Mouse (Mus musculus): ENCODE results near the gene Gan. TPM values are rescaled to one million over a fixed set of nuclear protein-coding genes. Genes with fewer than 3 reads are reported as not detected.

The Gan gene
- polyA plus RNA-seq, 1 experiment from 2014 or later = 3.7 TPM

DNA sequence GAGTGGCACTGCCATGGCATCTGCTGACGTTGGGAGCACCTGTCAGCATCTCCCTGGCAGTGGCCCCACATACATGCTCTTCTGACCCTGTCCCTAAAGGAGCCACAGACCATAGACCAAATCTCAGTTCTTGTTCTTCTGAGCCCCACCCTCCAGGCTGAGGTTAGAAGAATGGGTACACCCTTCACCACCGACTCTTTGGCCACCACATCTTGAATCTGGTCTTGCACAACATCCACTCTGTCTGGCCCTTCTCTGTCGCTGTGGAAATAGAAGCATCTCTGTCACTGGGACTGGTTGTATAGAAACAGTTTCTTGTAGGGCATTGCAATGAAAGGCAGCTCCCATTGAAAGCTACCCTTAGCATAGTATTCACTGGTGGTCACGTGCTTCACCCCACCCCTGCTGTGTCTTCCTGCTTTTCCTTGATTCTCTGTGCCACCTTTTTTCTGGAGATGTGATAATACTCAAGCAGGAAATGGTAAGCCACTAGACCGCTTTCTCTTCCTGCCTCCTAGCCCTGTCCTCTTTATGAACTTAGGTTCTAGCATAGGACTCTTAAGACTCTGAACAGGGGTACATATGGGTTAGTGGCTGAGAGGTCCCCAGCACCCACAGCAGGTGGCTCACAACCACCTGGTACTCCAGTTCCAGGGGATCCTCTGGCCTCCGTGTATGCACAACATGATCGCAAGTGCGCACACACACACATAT lies 25.9 kb downstream of the Gan start:
- Histone ChIP-seq H3K4me1 (replicated peaks; ENCODE audit: control insufficient read depth, insufficient read depth, low read length) (no peaks in the 10 kb centered on the region), H3K27me3 (replicated peaks; ENCODE audit: control insufficient read depth, insufficient read depth, low read length) (no peaks in the 10 kb centered on the region), H3K9ac (replicated peaks; ENCODE audit: low read depth, low read length) (no peak overlapping the region), H3K4me3 (replicated peaks; ENCODE audit: low read length) (no peak overlapping the region), H3K36me3 (ENCODE audit: control insufficient read depth, insufficient read depth) (peaks cover 2% of the 10 kb centered on the region), H3K27ac (ENCODE audit: low read length) (no peak overlapping the region), H3K9me3 (ENCODE audit: control insufficient read depth, low read length) (no peaks in the 10 kb centered on the region), H3K4me2 (ENCODE audit: low read length) (no peak overlapping the region)
- no peak for ATAC-seq
- 92% methylated on average over 8 of the region's 8 CpGs for WGBS

DNA sequence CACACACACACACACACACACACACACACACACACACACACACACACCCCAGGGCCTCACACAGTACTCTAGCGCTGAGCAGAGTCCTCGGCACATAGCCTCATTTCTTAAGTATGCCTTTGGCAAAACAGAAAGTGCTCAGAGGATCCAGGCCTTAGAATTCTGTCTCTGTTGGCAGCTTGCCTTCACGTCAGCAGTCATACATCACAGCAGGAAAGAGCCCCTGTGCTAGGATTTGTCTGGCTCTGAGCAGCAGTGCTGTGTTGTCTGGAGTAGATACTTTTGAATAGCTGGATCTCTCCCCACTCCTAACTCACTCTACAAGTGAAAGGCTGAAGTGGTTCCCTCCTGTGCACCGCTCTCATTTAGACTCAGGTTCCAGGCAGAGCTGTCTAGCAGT lies 36.4 kb downstream of the Gan start:
- 41% methylated on average over 4 of the region's 4 CpGs for WGBS
- H3K27me3 ChIP-seq (replicated peaks; ENCODE audit: control insufficient read depth, insufficient read depth, low read length) = no peaks in the 10 kb centered on the region
- peaks cover 8% of the 10 kb centered on the region for H3K4me1 ChIP-seq (replicated peaks; ENCODE audit: control insufficient read depth, insufficient read depth, low read length)
- H3K27ac ChIP-seq (ENCODE audit: low read length) = peak overlapping the region; percentile 32
- no peak overlapping the region for H3K9ac ChIP-seq (replicated peaks; ENCODE audit: low read depth, low read length)
- H3K4me2 ChIP-seq (ENCODE audit: low read length) = no peak overlapping the region
- H3K9me3 ChIP-seq (ENCODE audit: control insufficient read depth, low read length) = no peaks in the 10 kb centered on the region
- H3K36me3 ChIP-seq (ENCODE audit: control insufficient read depth, insufficient read depth) = peaks cover 17% of the 10 kb centered on the region
- peak; percentile 24 for ATAC-seq
- H3K4me3 ChIP-seq (replicated peaks; ENCODE audit: low read length) = no peak overlapping the region

DNA sequence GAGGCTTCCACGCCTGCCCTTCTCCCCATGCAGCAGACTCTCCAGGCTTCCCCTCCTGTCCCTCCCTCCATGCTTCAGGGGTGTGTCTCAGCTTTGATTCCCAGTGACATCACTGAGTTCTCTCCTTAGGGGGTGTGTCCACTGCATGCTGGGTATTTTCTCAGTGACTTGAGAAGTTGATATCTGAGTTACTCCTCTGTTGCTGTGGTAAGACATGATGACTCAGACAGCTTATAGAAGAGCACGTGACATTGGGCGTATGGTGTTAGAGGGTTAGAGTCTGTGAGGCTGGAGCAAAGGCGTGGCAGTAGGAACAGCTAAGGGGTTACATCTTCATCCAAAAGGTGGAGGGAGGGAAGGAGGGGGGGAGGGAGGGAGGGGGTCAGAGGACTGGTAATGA lies 38.7 kb downstream of the Gan start:
- Histone ChIP-seq H3K9ac (replicated peaks; ENCODE audit: low read depth, low read length) (no peak overlapping the region), H3K4me1 (replicated peaks; ENCODE audit: control insufficient read depth, insufficient read depth, low read length) (peaks cover 8% of the 10 kb centered on the region), H3K4me2 (ENCODE audit: low read length) (no peak overlapping the region), H3K27ac (ENCODE audit: low read length) (no peak overlapping the region), H3K4me3 (replicated peaks; ENCODE audit: low read length) (no peak overlapping the region), H3K36me3 (ENCODE audit: control insufficient read depth, insufficient read depth) (peaks cover 9% of the 10 kb centered on the region), H3K27me3 (replicated peaks; ENCODE audit: control insufficient read depth, insufficient read depth, low read length) (no peaks in the 10 kb centered on the region), H3K9me3 (ENCODE audit: control insufficient read depth, low read length) (no peaks in the 10 kb centered on the region)
- ATAC-seq = no peak
- 87% methylated on average over 4 of the region's 4 CpGs for WGBS

GRCm38 (mm10) chr8:117197551-117197950 lies 39.6 kb downstream of the Gan start:
- peak; percentile 29 for ATAC-seq
- Histone ChIP-seq H3K4me1 (replicated peaks; ENCODE audit: control insufficient read depth, insufficient read depth, low read length) (peaks cover 8% of the 10 kb centered on the region), H3K27me3 (replicated peaks; ENCODE audit: control insufficient read depth, insufficient read depth, low read length) (no peaks in the 10 kb centered on the region), H3K9ac (replicated peaks; ENCODE audit: low read depth, low read length) (no peak overlapping the region), H3K4me2 (ENCODE audit: low read length) (no peak overlapping the region), H3K4me3 (replicated peaks; ENCODE audit: low read length) (no peak overlapping the region), H3K9me3 (ENCODE audit: control insufficient read depth, low read length) (no peaks in the 10 kb centered on the region), H3K36me3 (ENCODE audit: control insufficient read depth, insufficient read depth) (peaks cover 7% of the 10 kb centered on the region), H3K27ac (ENCODE audit: low read length) (peak overlapping the region; percentile 48; the same call in 1 of the 2 replicates)
- WGBS = 91% methylated on average over 6 of the region's 6 CpGs

DNA sequence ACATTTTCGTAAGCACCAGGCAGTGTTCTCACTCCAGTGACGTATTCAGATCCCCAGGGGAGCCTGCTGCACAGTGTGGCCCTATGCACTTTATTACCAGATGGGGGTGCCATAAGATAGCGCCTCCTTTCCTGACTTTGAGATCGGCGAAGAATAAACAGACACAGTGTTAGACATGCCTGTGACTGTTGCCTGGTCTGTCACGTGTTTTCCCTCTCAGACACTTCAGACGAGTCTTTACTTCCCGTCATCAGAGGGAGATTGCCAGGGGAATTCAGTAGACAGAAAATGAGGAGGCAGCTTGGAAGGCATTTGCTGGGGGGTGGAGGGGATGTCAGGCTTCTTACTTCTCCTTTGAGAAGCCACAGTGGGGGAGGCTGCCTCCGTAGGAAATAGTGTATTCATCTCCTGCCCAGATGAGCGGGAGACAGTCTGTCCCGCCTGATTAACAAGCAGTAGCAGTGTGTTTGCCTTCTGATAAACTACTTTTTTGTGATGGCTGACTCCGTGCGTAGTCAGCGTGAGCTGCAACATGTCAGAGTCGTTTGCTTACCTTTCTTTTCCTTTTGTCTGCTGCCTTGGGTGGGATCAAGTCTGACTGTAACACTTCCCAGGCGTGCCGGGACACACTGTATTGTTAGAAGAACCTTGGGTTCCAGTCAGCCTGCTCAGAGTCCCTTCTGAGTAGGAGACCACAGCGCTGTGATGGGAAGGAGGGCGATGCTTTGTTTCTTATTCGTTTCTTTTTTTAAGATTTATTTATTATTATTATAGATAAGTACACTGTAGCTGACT lies 40.4 kb downstream of the Gan start:
- Histone ChIP-seq H3K27me3 (replicated peaks; ENCODE audit: control insufficient read depth, insufficient read depth, low read length) (no peaks in the 10 kb centered on the region), H3K4me3 (replicated peaks; ENCODE audit: low read length) (no peak overlapping the region), H3K4me2 (ENCODE audit: low read length) (no peak overlapping the region), H3K27ac (ENCODE audit: low read length) (peak overlapping the region; percentile 70), H3K9ac (replicated peaks; ENCODE audit: low read depth, low read length) (no peak overlapping the region), H3K9me3 (ENCODE audit: control insufficient read depth, low read length) (no peaks in the 10 kb centered on the region), H3K4me1 (replicated peaks; ENCODE audit: control insufficient read depth, insufficient read depth, low read length) (peaks cover 8% of the 10 kb centered on the region), H3K36me3 (ENCODE audit: control insufficient read depth, insufficient read depth) (peaks cover 6% of the 10 kb centered on the region)
- ATAC-seq = peak; percentile 94
- 51% methylated on average over 20 of the region's 20 CpGs for WGBS

- H3K4me3 ChIP-seq (replicated peaks; ENCODE audit: low read length) = no peak overlapping the region
- peaks cover 5% of the 10 kb centered on the region for H3K4me1 ChIP-seq (replicated peaks; ENCODE audit: control insufficient read depth, insufficient read depth, low read length)
- no peak overlapping the region for H3K4me2 ChIP-seq (ENCODE audit: low read length)
- H3K36me3 ChIP-seq (ENCODE audit: control insufficient read depth, insufficient read depth) = peaks cover 2% of the 10 kb centered on the region
- ATAC-seq = no peak
- WGBS = 86% methylated on average over 6 of the region's 6 CpGs
- H3K27ac ChIP-seq (ENCODE audit: low read length) = no peak overlapping the region
- H3K27me3 ChIP-seq (replicated peaks; ENCODE audit: control insufficient read depth, insufficient read depth, low read length) = no peaks in the 10 kb centered on the region
- no peaks in the 10 kb centered on the region for H3K9me3 ChIP-seq (ENCODE audit: control insufficient read depth, low read length)
- H3K9ac ChIP-seq (replicated peaks; ENCODE audit: low read depth, low read length) = no peak overlapping the region
Measured at GRCm38 (mm10) chr8:117199658-117200057, 41.7 kb downstream of the Gan start.

- H3K9me3 ChIP-seq (ENCODE audit: control insufficient read depth, low read length) = no peaks in the 10 kb centered on the region
- H3K9ac ChIP-seq (replicated peaks; ENCODE audit: low read depth, low read length) = no peak overlapping the region
- H3K4me2 ChIP-seq (ENCODE audit: low read length) = no peak overlapping the region
- H3K27ac ChIP-seq (ENCODE audit: low read length) = no peak overlapping the region
- H3K27me3 ChIP-seq (replicated peaks; ENCODE audit: control insufficient read depth, insufficient read depth, low read length) = no peaks in the 10 kb centered on the region
- WGBS = 84% methylated on average over 13 of the region's 13 CpGs
- H3K4me3 ChIP-seq (replicated peaks; ENCODE audit: low read length) = no peak overlapping the region
- ATAC-seq = no peak
- H3K4me1 ChIP-seq (replicated peaks; ENCODE audit: control insufficient read depth, insufficient read depth, low read length) = peaks cover 3% of the 10 kb centered on the region; the same call in 1 of the 2 replicates
- H3K36me3 ChIP-seq (ENCODE audit: control insufficient read depth, insufficient read depth) = peaks cover 2% of the 10 kb centered on the region
Measured at GRCm38 (mm10) chr8:117200346-117200745, 42.4 kb downstream of the Gan start.

GRCm38 (mm10) chr8:117200803-117201202 lies 42.9 kb downstream of the Gan start:
- H3K4me3 ChIP-seq (replicated peaks; ENCODE audit: low read length) = no peak overlapping the region
- ATAC-seq = no peak
- H3K27ac ChIP-seq (ENCODE audit: low read length) = no peak overlapping the region
- H3K9ac ChIP-seq (replicated peaks; ENCODE audit: low read depth, low read length) = no peak overlapping the region
- H3K9me3 ChIP-seq (ENCODE audit: control insufficient read depth, low read length) = no peaks in the 10 kb centered on the region
- H3K4me2 ChIP-seq (ENCODE audit: low read length) = no peak overlapping the region
- peaks cover 2% of the 10 kb centered on the region for H3K36me3 ChIP-seq (ENCODE audit: control insufficient read depth, insufficient read depth)
- H3K27me3 ChIP-seq (replicated peaks; ENCODE audit: control insufficient read depth, insufficient read depth, low read length) = no peaks in the 10 kb centered on the region
- 92% methylated on average over 9 of the region's 9 CpGs for WGBS
- peaks cover 3% of the 10 kb centered on the region; the same call in 1 of the 2 replicates for H3K4me1 ChIP-seq (replicated peaks; ENCODE audit: control insufficient read depth, insufficient read depth, low read length)

DNA sequence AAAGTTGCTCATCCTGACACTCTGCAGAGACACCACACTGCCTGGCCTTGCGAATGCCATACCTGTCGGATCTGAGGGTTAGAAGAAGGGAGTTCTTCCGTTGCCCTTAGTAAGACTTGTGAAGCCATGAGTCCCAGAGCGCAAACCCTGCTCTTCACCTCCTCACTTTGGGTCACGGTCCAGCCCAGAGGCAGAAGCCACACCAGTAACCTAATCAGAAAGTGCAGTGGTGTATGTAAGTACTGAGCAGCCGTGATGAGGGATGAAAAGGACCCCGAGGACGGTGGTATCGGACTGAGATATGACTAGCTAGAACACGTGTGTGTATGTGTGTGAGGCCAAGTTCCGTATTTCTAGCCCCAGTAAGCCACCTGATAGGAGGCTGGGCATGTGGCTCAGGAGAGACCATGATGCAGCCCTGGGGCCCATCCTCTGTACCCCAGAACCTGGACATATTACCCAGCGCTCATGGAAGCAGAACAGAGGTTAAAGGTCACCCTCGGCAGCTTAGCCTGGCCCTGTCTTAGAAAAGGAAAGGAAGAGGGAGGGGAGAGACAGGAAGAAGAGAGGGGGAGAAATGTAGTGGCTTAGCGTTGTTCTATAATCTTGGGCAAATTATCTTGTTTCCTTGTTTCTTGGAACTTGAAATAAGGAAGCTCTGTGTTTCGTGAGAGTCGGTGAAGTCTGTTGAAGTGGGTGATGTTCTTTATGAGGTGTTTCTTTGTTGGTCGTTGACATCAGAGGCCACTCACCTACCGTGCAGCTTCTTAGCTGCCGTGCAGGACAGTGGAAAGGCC lies 43.5 kb downstream of the Gan start:
- H3K9me3 ChIP-seq (ENCODE audit: control insufficient read depth, low read length) = no peaks in the 10 kb centered on the region
- no peak overlapping the region for H3K9ac ChIP-seq (replicated peaks; ENCODE audit: low read depth, low read length)
- no peak for ATAC-seq

More for the DNA sequence above, 43.5 kb downstream of the Gan start:
- H3K36me3 ChIP-seq (ENCODE audit: control insufficient read depth, insufficient read depth) = peaks cover 2% of the 10 kb centered on the region
- no peak overlapping the region for H3K4me3 ChIP-seq (replicated peaks; ENCODE audit: low read length)
- H3K27ac ChIP-seq (ENCODE audit: low read length) = no peak overlapping the region
- no peak overlapping the region for H3K4me2 ChIP-seq (ENCODE audit: low read length)
- WGBS = 90% methylated on average over 19 of the region's 19 CpGs
- no peaks in the 10 kb centered on the region for H3K27me3 ChIP-seq (replicated peaks; ENCODE audit: control insufficient read depth, insufficient read depth, low read length)
- H3K4me1 ChIP-seq (replicated peaks; ENCODE audit: control insufficient read depth, insufficient read depth, low read length) = peaks cover 3% of the 10 kb centered on the region; the same call in 1 of the 2 replicates

Data from forebrain, embryonic 16.5 days (tissue).